Mouse (Mus musculus) left cerebral cortex, postnatal 36 days (tissue): ENCODE measurements around the gene Pef1. TPM values are rescaled to one million over a fixed set of nuclear protein-coding genes. Genes with fewer than 3 reads are reported as not detected.

Experiments used
- DNase-seq, 2 experiments: peaks; one replicate each; pipeline ENCODE4 v3.0.0; 2021 to 2022; ENCODE audit warnings: low spot score in 2 of 2, mixed read lengths in 1 of 2
- intact Hi-C: fragments of 180-260 bp; cut with DNase I; formaldehyde crosslinking; loops from one replicate; pipeline ENCODE4 v1.15.1; 2025
- total RNA-seq, 2 experiments: library from RNA; stranded (reverse); gene quantifications; 2 replicates each; pipeline ENCODE4 v1.2.3; 2021

The Pef1 gene
- total RNA-seq, 2 experiments from 2014 or later: 66.4 to 74.5 TPM

DNA sequence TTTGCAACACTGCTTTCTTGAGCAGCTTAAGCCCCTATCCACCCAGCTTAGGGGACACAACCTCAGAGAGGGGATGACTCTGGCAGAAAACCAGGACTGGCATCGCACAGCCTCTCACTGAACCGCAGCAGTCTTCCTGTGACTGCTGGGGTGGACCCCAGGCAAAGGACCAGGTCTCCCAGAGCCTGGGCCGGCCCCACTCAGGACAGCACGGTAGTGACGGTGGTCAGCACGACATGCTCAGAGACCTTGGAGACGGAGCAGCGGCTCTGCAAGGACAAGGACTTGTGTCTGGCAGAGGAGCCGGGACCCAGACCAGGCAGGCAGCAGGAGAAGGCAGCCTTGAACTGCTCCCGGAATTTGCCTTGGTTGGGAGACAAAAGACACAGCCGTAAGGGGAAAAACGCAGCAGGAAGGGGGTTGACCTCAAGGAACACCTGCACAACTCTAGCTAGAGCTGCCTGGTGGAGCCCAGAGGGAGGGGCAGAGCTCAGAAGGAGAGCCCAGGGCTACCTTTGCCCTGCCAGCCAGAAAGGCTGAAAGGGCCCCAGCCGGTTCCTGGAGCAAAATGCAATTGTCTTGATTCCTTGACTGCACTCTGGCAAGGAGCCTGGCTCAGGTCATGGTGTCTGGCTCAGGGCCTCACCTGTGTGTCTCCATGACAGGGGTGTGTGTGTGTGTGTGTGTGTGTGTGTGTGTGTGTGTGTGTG, 28.4 kb downstream of the Pef1 start:
- intact Hi-C loops: no loop called here
- DNase-seq: no peak

DNA sequence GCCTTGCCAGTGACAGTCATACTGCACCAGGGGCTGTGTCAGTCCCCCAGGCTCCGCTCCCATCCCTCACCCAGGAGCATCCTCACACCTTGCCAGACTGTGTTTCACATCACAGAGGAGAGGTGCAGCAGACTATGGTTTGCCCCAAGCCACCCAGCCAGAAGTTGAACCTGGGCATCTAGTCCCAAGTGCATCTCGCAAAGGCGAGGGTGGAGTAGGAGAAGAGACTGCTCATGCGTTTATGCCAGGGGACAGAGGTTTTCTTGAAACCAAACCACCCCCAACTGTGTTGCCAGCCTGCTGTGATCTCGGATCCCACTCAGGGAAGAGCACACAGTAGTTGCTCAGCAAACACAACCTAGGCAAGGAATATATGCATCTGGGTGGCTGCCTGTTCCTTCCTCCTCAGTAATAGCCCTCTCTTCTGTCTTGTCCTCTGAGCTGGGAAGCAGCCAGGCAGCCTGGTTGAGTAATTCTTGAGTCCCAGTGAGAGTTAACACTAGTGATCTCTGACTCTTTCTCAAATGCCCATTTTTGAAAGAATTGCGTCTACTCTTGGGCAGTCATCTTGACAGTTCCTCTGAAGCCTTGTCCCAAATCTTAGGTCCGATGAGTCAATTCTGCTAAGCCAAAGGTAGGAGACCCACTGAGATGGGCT, 29.2 kb downstream of the Pef1 start:
- DNase-seq: no peak
- intact Hi-C loops: no loop called here

- intact Hi-C loops: no loop called here
Measured at GRCm38 (mm10) chr4:130133399-130133798, 31.0 kb downstream of the Pef1 start.

GRCm38 (mm10) chr4:130138441-130139213, 36.3 kb downstream of the Pef1 start:
- intact Hi-C loops: loop anchor here (1.0 kb wide), 1 partner anchor 51 kb away; no protein-coding TSS in a partner anchor

More at GRCm38 (mm10) chr4:130133399-130133798, 31.0 kb downstream of the Pef1 start:
- DNase-seq: no peak

DNA sequence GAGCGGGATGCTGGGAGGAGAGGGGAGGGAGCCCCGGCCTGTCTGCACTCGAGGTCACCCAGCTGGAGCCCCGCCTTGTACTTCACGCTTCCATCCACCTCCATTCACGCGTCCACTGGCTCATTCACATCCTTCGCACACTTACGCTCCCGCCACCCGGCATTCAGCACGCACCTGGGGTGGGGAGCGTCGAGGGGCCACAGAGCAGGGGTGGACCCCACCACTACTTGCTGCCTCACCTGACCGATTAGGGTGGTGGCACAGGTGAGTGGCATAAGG, 36.8 kb downstream of the Pef1 start, which contains the start of gene Hcrtr1:
Hcrtr1 (minus strand) TSS at position 146 of the 279 bp plus-strand sequence.
- DNase-seq: no peak
- intact Hi-C loops: no loop called here

More at GRCm38 (mm10) chr4:130138441-130139213, 36.3 kb downstream of the Pef1 start:
- peak; percentile 59 to 64 for DNase-seq

GRCm38 (mm10) chr4:130140992-130141402, 38.6 kb downstream of the Pef1 start:
- intact Hi-C loops: no loop called here
- peak; percentile 74 for DNase-seq

GRCm38 (mm10) chr4:130141786-130142185, 39.4 kb downstream of the Pef1 start:
- no peak for DNase-seq
- intact Hi-C loops: no loop called here

DNA sequence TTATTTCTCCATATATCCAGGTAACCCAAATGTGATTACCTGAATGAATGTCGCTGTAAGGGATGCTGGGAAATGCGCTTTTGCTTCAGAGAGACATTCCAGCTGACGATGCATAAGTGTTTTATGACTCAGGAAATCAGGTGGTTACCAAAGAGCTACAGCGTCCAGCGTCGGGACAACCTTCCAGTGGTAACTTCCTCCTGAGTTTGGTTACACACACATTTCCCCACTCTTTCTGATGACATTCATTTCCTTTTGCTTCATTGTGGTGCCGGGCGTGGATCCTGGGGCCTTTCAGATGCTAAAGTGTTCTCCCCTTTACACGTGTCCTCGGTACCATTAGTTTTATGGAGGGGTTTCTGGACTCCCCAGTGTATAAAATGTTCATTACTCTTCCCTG, 46.0 kb downstream of the Pef1 start:
- intact Hi-C loops: no loop called here
- DNase-seq: no peak

- intact Hi-C loops: no loop called here
- DNase-seq: no peak
Measured at GRCm38 (mm10) chr4:130154250-130154649, 51.9 kb downstream of the Pef1 start.

DNA sequence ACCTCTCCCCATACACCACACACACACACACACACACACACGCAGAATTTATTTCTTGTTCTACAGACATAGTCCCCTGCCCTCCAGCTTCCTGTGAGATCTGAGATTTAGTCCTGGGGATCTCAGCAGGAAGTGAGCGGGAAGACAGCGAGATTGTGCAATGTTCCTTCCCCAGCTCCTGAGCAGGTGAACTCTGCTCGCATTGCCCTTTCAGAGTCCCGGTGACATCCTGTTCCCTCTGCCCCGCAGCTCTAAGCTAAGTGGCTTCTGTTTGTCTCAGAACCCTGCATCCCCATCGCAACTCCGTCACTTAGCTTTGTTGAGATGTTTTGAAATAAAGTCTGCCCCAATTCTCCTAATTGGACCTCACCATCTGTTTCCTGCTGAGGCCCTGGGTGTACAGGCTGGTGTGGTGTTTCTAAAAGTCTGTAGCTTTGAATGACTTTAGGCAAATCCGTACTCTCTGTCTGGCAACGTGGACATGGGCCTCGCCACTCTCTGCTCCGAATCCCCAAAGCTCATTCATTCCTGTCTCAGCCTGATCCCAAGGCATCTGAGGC, 54.5 kb downstream of the Pef1 start:
- no peak for DNase-seq
- intact Hi-C loops: no loop called here

- intact Hi-C loops: no loop called here
- DNase-seq: no peak
Measured at GRCm38 (mm10) chr4:130161349-130161748, 59.0 kb downstream of the Pef1 start.

DNA sequence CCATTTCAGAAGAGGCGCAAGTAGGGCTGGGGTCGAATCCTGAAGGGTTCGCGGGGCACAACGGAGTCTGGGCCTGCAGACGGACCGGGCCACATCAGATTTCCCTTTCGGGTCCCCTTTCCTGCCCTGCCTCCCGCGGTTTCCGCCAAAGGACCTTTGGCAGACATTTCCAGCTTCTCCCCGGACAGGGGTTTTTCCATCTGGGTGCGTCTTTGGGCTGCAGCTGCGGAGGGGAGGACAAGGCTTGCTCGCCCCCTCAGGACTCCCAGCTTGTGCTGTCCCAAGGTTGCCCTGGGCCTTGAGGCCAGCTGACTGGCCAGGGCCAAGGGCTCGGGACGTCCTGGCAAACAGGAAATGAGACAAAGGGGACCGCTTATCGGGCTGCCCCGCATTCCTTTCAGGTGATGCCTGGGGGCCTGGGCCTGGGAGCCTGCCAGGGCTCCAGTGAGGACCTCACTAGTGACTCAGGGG, 61.1 kb downstream of the Pef1 start:
- DNase-seq: no peak
- intact Hi-C loops: no loop called here

DNA sequence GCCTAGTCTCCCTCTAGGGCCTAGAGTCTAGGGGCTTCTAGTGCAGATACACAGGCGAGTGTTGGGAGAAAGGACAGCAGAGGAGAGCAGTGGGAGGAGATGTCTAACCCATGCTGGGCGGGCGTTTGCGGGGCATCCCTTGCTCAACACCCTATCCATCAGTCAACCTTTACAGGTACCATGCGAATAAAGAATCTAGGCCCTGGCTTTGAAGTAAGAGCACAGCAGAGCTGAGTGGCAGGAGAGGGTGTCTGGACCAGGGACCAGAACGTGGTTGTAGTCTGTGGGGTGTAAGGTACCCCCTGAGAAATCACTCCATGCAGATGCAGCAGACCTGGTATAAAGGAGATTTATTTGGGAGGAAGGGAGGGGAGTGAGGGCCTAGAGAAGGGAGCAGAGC, 61.8 kb downstream of the Pef1 start:
- no peak for DNase-seq
- intact Hi-C loops: no loop called here

- no peak for DNase-seq
- intact Hi-C loops: no loop called here
Measured at GRCm38 (mm10) chr4:130166061-130166460, 63.7 kb downstream of the Pef1 start.

GRCm38 (mm10) chr4:130166592-130166991, 64.2 kb downstream of the Pef1 start:
- intact Hi-C loops: no loop called here
- DNase-seq: no peak

GRCm38 (mm10) chr4:130167321-130167720, 65.0 kb downstream of the Pef1 start:
- no peak for DNase-seq
- intact Hi-C loops: no loop called here

GRCm38 (mm10) chr4:130167814-130168213, 65.5 kb downstream of the Pef1 start:
- intact Hi-C loops: no loop called here
- no peak for DNase-seq

GRCm38 (mm10) chr4:130168280-130169183, 66.2 kb downstream of the Pef1 start:
- intact Hi-C loops: no loop called here
- peak in 1 of 2 experiments; percentile 29 for DNase-seq

DNA sequence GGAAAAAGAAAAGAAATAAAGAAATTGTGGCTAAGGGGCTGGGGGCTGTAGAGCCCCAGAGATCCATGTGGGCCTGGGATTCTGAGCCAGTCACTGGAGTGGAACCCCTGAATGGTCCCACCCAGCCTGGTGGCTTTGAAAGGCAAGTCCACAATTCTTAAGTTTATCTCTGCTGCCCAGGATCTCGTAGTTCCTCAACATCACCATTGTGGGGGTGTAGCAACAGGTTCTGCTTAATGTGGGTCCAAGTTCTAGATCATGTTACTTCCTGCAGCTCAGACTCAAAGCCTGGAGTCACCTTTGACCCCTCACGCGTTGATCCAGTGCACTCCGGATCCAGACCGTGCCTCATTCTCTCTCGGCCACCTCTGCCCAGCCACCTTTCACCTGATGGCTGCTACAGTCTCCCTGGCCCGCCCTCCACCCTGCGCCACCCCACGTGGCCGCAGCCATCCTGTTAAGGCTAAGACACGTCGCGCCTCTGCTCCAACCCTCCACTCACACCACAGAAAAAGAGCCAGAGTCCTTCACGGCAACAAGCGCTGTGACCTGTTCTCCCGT, 67.1 kb downstream of the Pef1 start:
- no peak for DNase-seq
- intact Hi-C loops: no loop called here
